Mouse (Mus musculus) C2C12 (cell line): ENCODE measurements around the gene Paics.

Experiments used
- CEBPB ChIP-seq: IDR thresholded peaks from one replicate; pipeline ENCODE4 v1.6.1; 2011; ENCODE audit warnings: low read depth, mild to moderate bottlenecking, control low read depth, moderate library complexity
- CTCF ChIP-seq: IDR thresholded peaks from one replicate; pipeline ENCODE4 v1.5.1; 2011; ENCODE audit not compliant: control insufficient read depth, insufficient read depth, insufficient read length
- FOSL1 ChIP-seq: IDR thresholded peaks from one replicate; pipeline ENCODE4 v1.8.0; 2011; ENCODE audit warnings: mild to moderate bottlenecking, low read length; ENCODE audit not compliant: poor library complexity, insufficient read depth, severe bottlenecking
- MAX ChIP-seq: IDR thresholded peaks from one replicate; pipeline ENCODE4 v1.6.1; 2011; ENCODE audit warnings: mild to moderate bottlenecking, control low read depth
- MYOD1 ChIP-seq: IDR thresholded peaks from one replicate; pipeline ENCODE4 v1.6.1; 2011; ENCODE audit warnings: low read depth; ENCODE audit not compliant: control insufficient read depth, insufficient read length
- MYOG ChIP-seq: IDR thresholded peaks from one replicate; pipeline ENCODE4 v1.6.1; 2011; ENCODE audit not compliant: control insufficient read depth, insufficient read length; ENCODE audit errors: extremely low read depth
- USF1 ChIP-seq: IDR thresholded peaks from one replicate; pipeline ENCODE4 v1.6.1; 2011; ENCODE audit warnings: low read depth, mild to moderate bottlenecking, control low read depth, moderate library complexity

- TF ChIP-seq CTCF, result no peak
- no peak for TF ChIP-seq CEBPB
- TF ChIP-seq USF1, result no peak
- no peak for TF ChIP-seq FOSL1
- TF ChIP-seq MAX, result no peak
- no peak for TF ChIP-seq MYOD1
- no peak for TF ChIP-seq MYOG
These were observed 49.0 kb upstream of the Paics start for GRCm38 (mm10) chr5:76902131-76902530.
